Mouse (Mus musculus) thymus, postnatal 0 days (tissue): ENCODE data around the gene Gm45062. TPM values are rescaled to one million over a fixed set of nuclear protein-coding genes. Genes with fewer than 3 reads are reported as not detected.

Experiments
- DNase-seq: peaks from one replicate; pipeline ENCODE4 v3.0.0-alpha.2; 2015; ENCODE audit warnings: low spot score
- polyA plus RNA-seq: library from polyadenylated mRNA; unstranded; fragments of >200 nt; fragmentation: Nextera tagmentation; extraction: Ambion mirVana; gene quantifications from 2 replicates; pipeline ENCODE4 v1.2.1, GENCODE M21; 2015

Gm45062 gene
- polyA plus RNA-seq, 1 experiment from 2014 or later = 27.6 TPM

- no peak for DNase-seq
Observed at GRCm38 (mm10) chr6:8617369-8617768, 358.1 kb downstream of the Gm45062 start.

DNA sequence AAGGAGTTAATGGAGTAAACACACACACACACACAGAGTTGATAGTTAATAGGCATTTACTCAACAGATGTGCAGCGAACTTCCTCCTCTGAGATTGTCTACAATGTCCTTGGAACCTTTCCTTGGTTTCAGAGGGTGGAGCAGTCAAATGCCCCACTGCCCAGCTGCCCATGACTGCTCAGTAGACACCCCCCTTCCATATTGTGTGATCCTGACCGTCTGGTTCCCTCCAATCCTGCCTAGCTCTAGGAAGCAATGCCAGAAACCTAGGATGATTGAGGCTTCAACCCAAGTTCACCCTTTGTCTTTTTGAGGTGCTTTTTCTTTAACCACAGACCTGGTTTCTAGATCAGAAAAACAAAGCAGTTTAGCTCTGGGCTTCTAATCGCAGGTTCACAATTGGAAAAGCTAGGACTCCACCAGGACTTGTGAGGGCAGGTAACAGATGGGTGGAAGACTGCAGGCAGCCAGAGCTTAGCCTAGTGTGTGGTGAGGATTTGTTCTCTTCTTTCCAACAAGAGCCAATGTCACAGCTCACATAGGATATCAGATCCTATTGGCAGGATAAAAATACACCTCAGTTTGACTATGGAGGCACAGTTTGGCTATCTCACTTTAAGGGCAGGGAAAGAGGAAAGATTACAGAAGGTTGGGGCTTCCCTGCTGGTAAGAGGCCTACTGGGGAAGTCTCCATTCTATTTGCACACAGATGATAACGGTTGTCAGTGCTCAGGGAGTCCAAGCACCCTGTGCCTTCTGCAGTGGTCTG is 360.5 kb downstream of the Gm45062 start:
- no peak for DNase-seq

DNA sequence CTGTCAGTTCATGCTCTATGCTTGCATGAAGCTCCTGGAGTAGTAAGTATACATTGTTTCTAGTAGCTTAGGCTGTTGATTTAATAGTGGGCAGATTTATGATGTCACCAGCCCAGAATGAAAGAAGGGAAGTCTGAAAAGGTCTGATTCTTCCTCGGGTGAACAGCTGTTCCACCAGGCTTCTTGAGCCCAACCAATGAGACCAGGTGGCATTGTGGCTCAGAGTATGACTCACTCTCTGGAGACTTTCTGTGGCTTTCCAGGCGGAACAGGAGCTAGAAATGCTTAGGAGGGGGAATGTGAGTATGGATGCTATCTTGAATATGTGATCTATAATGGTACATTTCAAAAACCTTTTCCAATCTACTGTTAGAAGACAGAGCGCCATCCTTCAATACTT is 363.8 kb downstream of the Gm45062 start:
- DNase-seq = no peak

- no peak for DNase-seq
Observed at GRCm38 (mm10) chr6:8628226-8628625, 369.0 kb downstream of the Gm45062 start.

GRCm38 (mm10) chr6:8628715-8629267 is 369.5 kb downstream of the Gm45062 start:
- DNase-seq = no peak

DNA sequence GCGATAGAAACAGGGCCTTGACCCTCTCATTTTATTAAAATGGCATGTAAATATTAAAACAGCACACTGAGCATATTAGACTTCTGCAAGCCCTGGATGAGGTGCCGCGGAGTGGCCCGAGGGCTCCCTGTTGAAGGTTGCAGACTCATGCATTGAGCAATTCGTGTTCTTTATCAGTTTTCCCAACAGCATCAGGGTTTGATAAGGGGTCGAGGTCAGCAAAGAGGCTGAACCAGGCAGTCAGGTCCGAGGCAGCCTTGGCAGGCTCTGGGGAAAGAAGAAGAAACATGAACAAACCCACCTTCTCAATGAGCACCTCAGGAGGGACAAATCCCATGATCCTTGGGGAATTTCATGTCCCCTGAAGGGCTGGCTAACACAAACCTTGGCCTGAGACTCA is 371.3 kb downstream of the Gm45062 start:
- DNase-seq = no peak

DNA sequence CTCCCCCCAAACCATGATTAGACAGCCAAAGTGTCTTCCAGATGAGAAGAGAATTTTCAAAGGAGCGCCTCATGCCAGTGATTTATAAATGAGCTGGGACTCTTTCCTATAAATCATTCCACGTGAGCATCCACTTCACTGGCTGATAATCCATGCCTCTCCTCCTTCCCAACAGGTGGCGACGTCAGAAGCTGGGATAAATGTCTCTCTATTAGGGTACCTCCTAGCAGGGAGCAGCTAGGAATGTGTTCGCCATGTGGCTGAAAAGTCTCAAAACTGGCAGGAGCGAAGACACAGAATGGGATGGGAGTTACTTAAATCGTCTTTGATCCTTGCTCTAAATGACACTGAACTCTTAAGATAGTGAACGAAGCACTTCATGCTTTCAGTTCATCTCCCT is 372.1 kb downstream of the Gm45062 start:
- no peak for DNase-seq

- DNase-seq = no peak
Observed at GRCm38 (mm10) chr6:8631986-8632632, 372.9 kb downstream of the Gm45062 start.

DNA sequence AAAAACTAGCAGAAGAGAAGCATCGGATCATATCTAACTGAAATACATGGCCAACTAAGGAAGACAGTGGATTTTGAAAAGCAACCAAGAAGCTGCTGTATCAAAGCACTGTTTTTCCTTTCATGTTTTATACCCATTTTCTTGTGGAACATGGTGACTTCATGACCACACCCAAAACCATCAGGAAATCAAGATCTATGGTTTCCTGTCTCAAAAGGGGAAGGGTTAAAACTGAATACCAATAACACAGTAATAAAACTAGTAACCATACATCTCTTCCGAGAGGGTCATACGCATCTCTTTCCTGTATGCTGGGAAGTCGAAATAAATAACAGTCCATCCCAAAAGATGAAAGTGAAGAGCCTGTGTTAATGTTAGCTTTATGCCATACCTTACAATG is 373.5 kb downstream of the Gm45062 start:
- no peak for DNase-seq

DNA sequence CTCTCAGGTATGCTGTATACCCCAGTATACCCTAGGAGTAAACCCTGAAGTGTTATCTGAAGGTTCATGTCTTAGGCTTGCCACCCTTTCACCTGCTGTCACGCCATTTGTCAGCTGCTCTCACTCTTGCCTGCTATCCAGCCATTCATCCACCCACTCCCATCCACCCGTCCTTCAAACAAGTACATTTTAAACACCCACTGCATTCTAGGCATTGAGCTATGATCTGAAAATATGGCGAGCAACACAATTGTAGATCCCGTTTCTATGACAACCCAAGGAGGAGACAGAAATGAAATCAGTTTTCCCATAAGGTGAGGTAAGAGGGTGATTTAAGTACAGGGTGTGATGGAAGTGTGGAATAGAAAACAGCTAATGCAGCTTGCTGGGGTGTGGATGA is 378.9 kb downstream of the Gm45062 start:
- no peak for DNase-seq

DNA sequence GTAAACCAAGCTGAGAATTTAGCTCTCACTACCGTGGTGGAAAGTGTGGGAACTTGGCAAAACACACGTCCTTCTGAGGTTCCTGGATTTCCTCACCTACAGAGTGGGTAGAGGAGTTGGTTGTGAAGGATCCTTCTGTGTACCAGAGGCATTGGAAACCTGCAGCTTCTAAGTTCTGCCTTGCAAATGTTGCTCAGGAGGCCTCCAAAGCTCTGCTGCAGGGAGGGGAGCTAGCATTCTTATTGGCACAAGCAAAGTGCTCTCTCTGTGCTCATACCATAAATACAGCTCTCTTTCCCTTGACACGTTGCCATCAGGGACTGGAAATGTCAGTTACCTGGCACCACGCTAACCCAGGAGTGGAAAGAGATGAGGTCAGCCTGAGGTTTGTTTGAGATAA is 379.6 kb downstream of the Gm45062 start:
- no peak for DNase-seq

GRCm38 (mm10) chr6:8639526-8639925 is 380.3 kb downstream of the Gm45062 start:
- DNase-seq = peak; percentile 42

- DNase-seq = no peak
Observed at GRCm38 (mm10) chr6:8640863-8641262, 381.6 kb downstream of the Gm45062 start.

- no peak for DNase-seq
Observed at GRCm38 (mm10) chr6:8644703-8645102, 385.5 kb downstream of the Gm45062 start.

DNA sequence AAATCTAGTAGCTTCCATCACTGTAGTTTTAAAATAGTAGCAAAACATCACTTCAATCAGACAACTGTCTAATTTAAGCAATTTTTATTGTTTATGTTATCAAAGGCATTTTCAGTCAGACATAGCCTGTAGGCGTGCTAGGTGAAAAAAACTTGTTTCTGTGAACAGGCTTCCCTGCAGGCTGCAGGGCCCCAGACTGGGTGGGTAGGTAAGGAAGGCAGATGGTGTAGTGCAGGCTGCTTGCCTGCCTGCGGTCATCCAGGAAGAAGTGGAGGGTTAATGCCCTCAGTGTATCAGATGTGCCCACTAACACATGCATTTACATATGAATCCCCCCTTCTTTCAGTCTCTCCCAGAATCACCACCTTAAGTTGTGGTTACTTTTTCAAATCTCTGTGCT is 386.5 kb downstream of the Gm45062 start:
- no peak for DNase-seq

Other genes with a start within 250 kb of the Gm45062 start
- gene Col28a1, start 66.8 kb upstream of the Gm45062 start, polyA plus RNA-seq = 0.03 TPM in 1 of 2 replicates, not detected in the other
- gene Mios, start 50.2 kb upstream of the Gm45062 start, polyA plus RNA-seq = 28.6 and 29.6 TPM in 2 replicates
- 318 and 330 TPM in 2 replicates for gene Rpa3, start 277 bp upstream of the Gm45062 start, polyA plus RNA-seq
- 22.8 and 23.8 TPM in 2 replicates for gene Umad1, start 162 bp upstream of the Gm45062 start, polyA plus RNA-seq